Mouse (Mus musculus) liver, postnatal 0 days (tissue): ENCODE measurements around the gene Rbm19. TPM values are rescaled to one million over a fixed set of nuclear protein-coding genes. Genes with fewer than 3 reads are reported as not detected.
A peak's percentile ranks its signal among the peaks of the same experiment; 100 is the strongest.

ENCODE experiments used
- ATAC-seq: fragments of 200-750 bp; cut with Nextera tagmentation; 2 replicates; pipeline ENCODE4 v1.8.0; 2017; ENCODE audit warnings: mild to moderate bottlenecking, moderate library complexity
- DNase-seq: peaks from one replicate; pipeline ENCODE4 v3.0.0-alpha.2; 2016
- H3K27ac ChIP-seq: fragments of 300-500 bp; sonication (generic); 2 replicates; pipeline ENCODE4 v1.5.1; 2014; ENCODE audit warnings: antibody characterized with exemption, moderate library complexity, mild to moderate bottlenecking, low read depth
- H3K27me3 ChIP-seq: fragments of 300-500 bp; sonication (generic); 2 replicates; pipeline ENCODE4 v1.6.1; 2014; ENCODE audit warnings: low read length, control low read depth, mixed read lengths; ENCODE audit not compliant: insufficient read depth
- H3K36me3 ChIP-seq: fragments of 300-500 bp; sonication (generic); replicated peaks from 2 replicates; pipeline ENCODE4 v1.6.1; 2014; ENCODE audit warnings: mild to moderate bottlenecking, control low read depth, low read length, moderate library complexity, mixed read lengths; ENCODE audit not compliant: insufficient read depth
- H3K4me1 ChIP-seq: fragments of 300-500 bp; sonication (generic); 2 replicates; pipeline ENCODE4 v1.6.1; 2014; ENCODE audit warnings: antibody characterized with exemption, mild to moderate bottlenecking, control low read depth; ENCODE audit not compliant: insufficient read depth
- H3K4me2 ChIP-seq: fragments of 300-500 bp; sonication (generic); 2 replicates; pipeline ENCODE4 v1.6.1; 2014; ENCODE audit warnings: low read depth, mild to moderate bottlenecking, low read length, moderate library complexity, mixed read lengths
- H3K4me3 ChIP-seq: fragments of 300-500 bp; sonication (generic); 2 replicates; pipeline ENCODE4 v1.5.1; 2014; ENCODE audit warnings: low read depth, low read length
- H3K9ac ChIP-seq: fragments of 300-500 bp; sonication (generic); replicated peaks from 2 replicates; pipeline ENCODE4 v1.6.1; 2014; ENCODE audit warnings: mild to moderate bottlenecking, moderate library complexity
- H3K9me3 ChIP-seq: fragments of 300-500 bp; sonication (generic); 2 replicates; pipeline ENCODE4 v1.6.1; 2016; ENCODE audit warnings: mild to moderate bottlenecking, control low read depth, low read length, mixed read lengths
- CTCF ChIP-seq: sonication (generic); IDR thresholded peaks from 2 replicates; pipeline ENCODE4 v1.5.1; 2016; ENCODE audit warnings: antibody characterized with exemption, low read depth
- EP300 ChIP-seq: IDR thresholded peaks from 2 replicates; pipeline ENCODE4 v1.6.1; 2016; ENCODE audit warnings: antibody characterized with exemption, low read depth, mild to moderate bottlenecking
- WGBS: fragments of 180-500 bp; shearing (Covaris S2); extraction: QIAGEN DNeasy Blood & Tissue Kit; methylation state at CpG from one replicate; pipeline ENCODE4 v1.1.7; 2014; ENCODE audit not compliant: insufficient replicate concordance; 5-methylcytosine and 5-hydroxymethylcytosine counted together
- polyA plus RNA-seq: library from polyadenylated mRNA; unstranded; fragments of >200 nt; fragmentation: Nextera tagmentation; extraction: Ambion mirVana; gene quantifications from 2 replicates; pipeline ENCODE4 v1.2.1, GENCODE M21; 2015

Rbm19 gene
- polyA plus RNA-seq, 1 experiment from 2014 or later, result 6.9 TPM

GRCm38 (mm10) chr5:120163428-120163827 lies 47.2 kb downstream of the Rbm19 start:
- Histone ChIP-seq H3K4me3 (no peak overlapping the region), H3K9ac (no peak overlapping the region), H3K27ac (no peak overlapping the region), H3K36me3 (no peaks in the 10 kb centered on the region), H3K27me3 (no peaks in the 10 kb centered on the region), H3K4me2 (no peak overlapping the region), H3K4me1 (peaks cover 13% of the 10 kb centered on the region; the same call in 1 of the 2 replicates), H3K9me3 (no peaks in the 10 kb centered on the region)
- ATAC-seq, result no peak
- TF ChIP-seq EP300 (no peak), CTCF (no peak)
- DNase-seq, result no peak
- WGBS, result 72% methylated on average over 6 of the region's 6 CpGs

GRCm38 (mm10) chr5:120164450-120164849 lies 48.2 kb downstream of the Rbm19 start:
- no peak for DNase-seq
- no peak for ATAC-seq
- Histone ChIP-seq H3K9me3 (no peaks in the 10 kb centered on the region), H3K9ac (no peak overlapping the region), H3K27ac (no peak overlapping the region), H3K27me3 (no peaks in the 10 kb centered on the region), H3K36me3 (no peaks in the 10 kb centered on the region), H3K4me1 (peaks cover 13% of the 10 kb centered on the region; the same call in 1 of the 2 replicates), H3K4me2 (no peak overlapping the region), H3K4me3 (no peak overlapping the region)
- TF ChIP-seq EP300, result no peak
- no peak for TF ChIP-seq CTCF
- WGBS, result 76% methylated on average over 11 of the region's 11 CpGs

GRCm38 (mm10) chr5:120165061-120165942 lies 49.0 kb downstream of the Rbm19 start:
- 48% methylated on average over 9 of the region's 9 CpGs for WGBS
- H3K27ac ChIP-seq, result no peak overlapping the region
- H3K4me2 ChIP-seq, result no peak overlapping the region
- peaks cover 13% of the 10 kb centered on the region; the same call in 1 of the 2 replicates for H3K4me1 ChIP-seq
- no peak for DNase-seq
- no peaks in the 10 kb centered on the region for H3K27me3 ChIP-seq
- H3K9ac ChIP-seq, result no peak overlapping the region
- no peak for TF ChIP-seq EP300
- no peak for TF ChIP-seq CTCF
- H3K9me3 ChIP-seq, result no peaks in the 10 kb centered on the region
- ATAC-seq, result peak; percentile 67
- H3K4me3 ChIP-seq, result no peak overlapping the region
- H3K36me3 ChIP-seq, result no peaks in the 10 kb centered on the region

GRCm38 (mm10) chr5:120167787-120168325 lies 51.6 kb downstream of the Rbm19 start:
- WGBS, result 69% methylated on average over 13 of the region's 13 CpGs

GRCm38 (mm10) chr5:120171865-120172728 lies 55.8 kb downstream of the Rbm19 start:
- Histone ChIP-seq H3K9ac (no peak overlapping the region), H3K9me3 (no peaks in the 10 kb centered on the region), H3K4me1 (peaks cover 8% of the 10 kb centered on the region), H3K4me2 (no peak overlapping the region), H3K4me3 (no peak overlapping the region), H3K36me3 (peaks cover 5% of the 10 kb centered on the region; the same call in 1 of the 2 replicates), H3K27ac (no peak overlapping the region), H3K27me3 (no peaks in the 10 kb centered on the region)
- ATAC-seq, result peak; percentile 15; the same call in 1 of the 2 replicates
- no peak for DNase-seq
- TF ChIP-seq EP300, result no peak
- TF ChIP-seq CTCF, result no peak
- WGBS, result 52% methylated on average over 18 of the region's 18 CpGs

More at GRCm38 (mm10) chr5:120167787-120168325, 51.6 kb downstream of the Rbm19 start:
- no peaks in the 10 kb centered on the region for H3K27me3 ChIP-seq
- H3K9ac ChIP-seq, result no peak overlapping the region
- ATAC-seq (no peak), DNase-seq (no peak)
- no peaks in the 10 kb centered on the region for H3K36me3 ChIP-seq
- H3K4me3 ChIP-seq, result no peak overlapping the region
- TF ChIP-seq EP300, result no peak
- no peak for TF ChIP-seq CTCF
- no peak overlapping the region for H3K27ac ChIP-seq
- no peaks in the 10 kb centered on the region for H3K9me3 ChIP-seq
- no peak overlapping the region for H3K4me2 ChIP-seq
- peaks cover 19% of the 10 kb centered on the region for H3K4me1 ChIP-seq

GRCm38 (mm10) chr5:120172729-120173101 lies 56.5 kb downstream of the Rbm19 start:
- no peak overlapping the region for H3K4me2 ChIP-seq
- 45% methylated on average over 8 of the region's 8 CpGs for WGBS
- no peak overlapping the region for H3K9ac ChIP-seq
- peak; percentile 37 for DNase-seq
- H3K27me3 ChIP-seq, result no peaks in the 10 kb centered on the region
- H3K36me3 ChIP-seq, result peaks cover 5% of the 10 kb centered on the region; the same call in 1 of the 2 replicates
- ATAC-seq, result peak; percentile 77
- no peaks in the 10 kb centered on the region for H3K9me3 ChIP-seq
- H3K4me3 ChIP-seq, result no peak overlapping the region
- TF ChIP-seq CTCF, result no peak
- TF ChIP-seq EP300, result no peak
- peaks cover 8% of the 10 kb centered on the region for H3K4me1 ChIP-seq
- H3K27ac ChIP-seq, result no peak overlapping the region
